Mouse (Mus musculus): ENCODE data around the gene Kif12.

- no peak for TF ChIP-seq EP300 (IDR thresholded peaks at IDR 0.05; ENCODE audit: insufficient read depth, low read depth, low read length)
- peak; percentile 31 for TF ChIP-seq CTCF (IDR thresholded peaks at IDR 0.05; ENCODE audit: low read depth, low read length)
Measured at GRCm38 (mm10) chr4:63215993-63216531, 44.1 kb upstream of the Kif12 start.
